13 mouse cellular contexts compared by ENCODE assay signal in the genomic region with DNA sequence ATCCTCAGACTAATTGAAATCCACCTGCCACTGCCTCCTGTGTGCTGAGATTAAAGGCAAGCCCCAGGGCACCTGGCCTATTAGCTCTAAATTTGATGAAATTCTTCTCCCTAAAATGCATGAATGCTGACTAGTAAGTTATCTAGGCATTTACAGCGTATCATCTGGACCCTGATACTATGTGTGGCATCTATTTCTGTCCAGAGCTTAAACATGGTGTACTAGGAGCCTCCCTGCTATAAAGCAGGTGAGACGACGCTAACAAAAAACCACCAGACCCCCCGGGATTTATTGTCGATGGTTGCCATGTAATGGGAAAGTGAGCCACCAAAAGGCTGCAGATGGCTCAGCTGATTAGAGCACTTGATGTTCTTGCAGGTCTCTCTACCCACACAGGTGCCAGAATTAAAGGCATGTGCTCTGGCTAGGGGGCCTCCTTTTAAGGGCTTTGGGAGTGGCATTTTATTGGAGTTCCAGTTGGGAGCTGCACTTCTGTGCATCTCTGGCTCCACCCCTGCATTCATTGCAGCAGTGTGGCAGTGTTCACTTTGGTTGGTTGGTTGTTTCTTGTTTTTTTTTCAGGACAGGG. TPM values are rescaled to one million over a fixed set of nuclear protein-coding genes. Genes with fewer than 3 reads are reported as not detected.
A peak's percentile ranks its signal among the peaks of the same experiment; 100 is the strongest.
DNase-seq lines count a peak whose midpoint lies in the region; ATAC-seq and TF ChIP-seq lines count a peak whose summit lies in the region.
"Had no signal": no experiment of that assay in that cellular context is flagged by ENCODE, and none has a peak within 500 bp of the region (broad histone marks: within the 10 kb centered on the region; RNA-seq: fewer than 3 reads in every experiment).

No protein-coding gene starts in this region.

- H3K36me3 ChIP-seq in forebrain, embryonic 14.5 days (ENCODE audit: control insufficient read depth, insufficient read depth, low read length): peaks cover 25% of the 10 kb centered on the region
- H3K36me3 ChIP-seq in forebrain, embryonic 10.5 days (replicated peaks): peaks cover 31% of the 10 kb centered on the region
- 0 out of 2 replicates have a peak, but pooled peaks cover 5% of the 10 kb centered on the region for H3K36me3 ChIP-seq in lung, postnatal 0 days (ENCODE audit: insufficient read depth, low read length)
- 0 out of 2 replicates have a peak, but pooled peaks cover 8% of the 10 kb centered on the region for H3K36me3 ChIP-seq in intestine, embryonic 15.5 days

- no peak for TF ChIP-seq CTCF in lung, postnatal 0 days (IDR thresholded peaks at IDR 0.05)

- 55% methylated on average over 5 of the region's 5 CpGs for WGBS in forebrain, embryonic 14.5 days
- WGBS in forebrain, embryonic 10.5 days: 66% methylated on average over 5 of the region's 5 CpGs
- WGBS in lung, postnatal 0 days: 70% methylated on average over 5 of the region's 5 CpGs
- WGBS in intestine, embryonic 15.5 days: 41% methylated on average over 5 of the region's 5 CpGs

- no peak for TF ChIP-seq EP300 in lung, postnatal 0 days (IDR thresholded peaks at IDR 0.05)

- no peaks in the 10 kb centered on the region for H3K9me3 ChIP-seq in forebrain, embryonic 14.5 days (replicated peaks; ENCODE audit: control insufficient read depth, low read length)
- no peaks in the 10 kb centered on the region for H3K9me3 ChIP-seq in forebrain, embryonic 10.5 days
- no peaks in the 10 kb centered on the region for H3K9me3 ChIP-seq in lung, postnatal 0 days (ENCODE audit: low read length)
- H3K9me3 ChIP-seq in intestine, embryonic 15.5 days: no peaks in the 10 kb centered on the region
- H3K9me3 ChIP-seq: heart, embryonic 15.5 days; hindbrain, embryonic 12.5 days; midbrain, embryonic 15.5 days; neural tube, embryonic 12.5 days had no signal

- peak; percentile 25 for ATAC-seq in forebrain, embryonic 14.5 days
- ATAC-seq in lung, postnatal 0 days: no peak
- peak; percentile 46 for ATAC-seq in intestine, embryonic 15.5 days

- no peak overlapping the region for H3K27ac ChIP-seq in forebrain, embryonic 14.5 days (ENCODE audit: low read depth, low read length)
- no peak overlapping the region for H3K27ac ChIP-seq in forebrain, embryonic 10.5 days
- H3K27ac ChIP-seq in lung, postnatal 0 days (ENCODE audit: low read length): no peak overlapping the region
- 0 out of 2 replicates have a peak overlapping the region, but pooled peaks have one; percentile 62 for H3K27ac ChIP-seq in intestine, embryonic 15.5 days
- H3K27ac ChIP-seq: heart, embryonic 15.5 days; hindbrain, embryonic 12.5 days; midbrain, embryonic 15.5 days; neural tube, embryonic 12.5 days had no signal

- H3K4me1 ChIP-seq in forebrain, embryonic 14.5 days (ENCODE audit: control insufficient read depth, insufficient read depth, low read length): no peaks in the 10 kb centered on the region
- H3K4me1 ChIP-seq in forebrain, embryonic 10.5 days: peaks cover 30% of the 10 kb centered on the region
- peaks cover 22% of the 10 kb centered on the region; the same call in 1 of the 2 replicates for H3K4me1 ChIP-seq in lung, postnatal 0 days (ENCODE audit: insufficient read depth, low read depth, low read length)
- peaks cover 25% of the 10 kb centered on the region for H3K4me1 ChIP-seq in intestine, embryonic 15.5 days (replicated peaks)
- H3K4me1 ChIP-seq: midbrain, embryonic 15.5 days had no signal

- no peak overlapping the region for H3K4me2 ChIP-seq in forebrain, embryonic 14.5 days (ENCODE audit: low read length)
- H3K4me2 ChIP-seq in lung, postnatal 0 days (replicated peaks; ENCODE audit: low read depth, low read length): no peak overlapping the region
- no peak overlapping the region; the same call in 1 of the 2 replicates for H3K4me2 ChIP-seq in intestine, embryonic 15.5 days (replicated peaks)
- H3K4me2 ChIP-seq: heart, embryonic 15.5 days; hindbrain, embryonic 12.5 days; midbrain, embryonic 15.5 days; neural tube, embryonic 12.5 days had no signal

- no peak overlapping the region for H3K4me3 ChIP-seq in forebrain, embryonic 14.5 days (ENCODE audit: low read depth, low read length)
- H3K4me3 ChIP-seq in forebrain, embryonic 10.5 days: no peak overlapping the region
- H3K4me3 ChIP-seq in lung, postnatal 0 days (ENCODE audit: low read depth, low read length): no peak overlapping the region
- H3K4me3 ChIP-seq in intestine, embryonic 15.5 days (replicated peaks): no peak overlapping the region
- H3K4me3 ChIP-seq: heart, embryonic 15.5 days; hindbrain, embryonic 12.5 days; midbrain, embryonic 15.5 days; neural tube, embryonic 12.5 days had no signal

- H3K27me3 ChIP-seq in forebrain, embryonic 14.5 days (replicated peaks; ENCODE audit: control insufficient read depth, insufficient read depth, low read length): no peaks in the 10 kb centered on the region
- H3K27me3 ChIP-seq in forebrain, embryonic 10.5 days (ENCODE audit: poor library complexity, severe bottlenecking): no peaks in the 10 kb centered on the region
- no peaks in the 10 kb centered on the region for H3K27me3 ChIP-seq in lung, postnatal 0 days (replicated peaks; ENCODE audit: insufficient read depth, low read length)
- H3K27me3 ChIP-seq in intestine, embryonic 15.5 days (replicated peaks): no peaks in the 10 kb centered on the region
- H3K27me3 ChIP-seq: heart, embryonic 15.5 days; hindbrain, embryonic 12.5 days; midbrain, embryonic 15.5 days; neural tube, embryonic 12.5 days had no signal

- DNase-seq in forebrain, embryonic 14.5 days (ENCODE audit: low spot score): no peak
- DNase-seq in forebrain, embryonic 10.5 days (ENCODE audit: extremely low spot score, low spot score): no peak
- peak; percentile 14 for DNase-seq in lung, postnatal 0 days (ENCODE audit: low spot score)
- no peak for DNase-seq in lung, postnatal 25 days (ENCODE audit: low spot score)
- peak; percentile 36 for DNase-seq in thymus, postnatal 14 days
- DNase-seq in kidney, postnatal 14 days: no peak
- no peak for DNase-seq in adrenal gland, adult 18-20 months (ENCODE audit: low spot score in 2 of 2)
- DNase-seq: cerebellum, adult 18-20 months had no signal

- H3K9ac ChIP-seq in forebrain, embryonic 14.5 days (ENCODE audit: low read length): no peak overlapping the region
- no peak overlapping the region for H3K9ac ChIP-seq in lung, postnatal 0 days (replicated peaks; ENCODE audit: low read depth)
- H3K9ac ChIP-seq in intestine, embryonic 15.5 days: no peak overlapping the region
- H3K9ac ChIP-seq: heart, embryonic 15.5 days; hindbrain, embryonic 12.5 days; midbrain, embryonic 15.5 days; neural tube, embryonic 12.5 days had no signal

RNA-seq across cellular contexts. Expression of a gene that starts 11.9 kb away (rescaled TPM):
- 16.4 and 21.8 TPM in 2 replicates for polyA plus RNA-seq in forebrain, embryonic 14.5 days (2014; fragmentation: Nextera tagmentation; extraction: Ambion mirVana)
- 42.1 and 44.3 TPM in 2 replicates for polyA plus RNA-seq in forebrain, embryonic 10.5 days (2016; fragmentation: Nextera tagmentation; extraction: Ambion mirVana)
- polyA plus RNA-seq in lung, postnatal 0 days (2015; fragmentation: Nextera tagmentation; extraction: Ambion mirVana): 9.9 and 10.1 TPM in 2 replicates
- 17.4 and 19.9 TPM in 2 replicates for polyA plus RNA-seq in intestine, embryonic 15.5 days (2015; fragmentation: Nextera tagmentation; extraction: Ambion mirVana)
- 10 to 100 TPM; 22.7 to 26.1 TPM for total RNA-seq in adrenal gland, adult 18-20 months (2021)

RNA-seq across cellular contexts. Expression of a gene that starts 15.3 kb away (rescaled TPM):
- 293 and 334 TPM in 2 replicates for polyA plus RNA-seq in forebrain, embryonic 14.5 days (2014; fragmentation: Nextera tagmentation; extraction: Ambion mirVana)
- polyA plus RNA-seq in forebrain, embryonic 10.5 days (2016; fragmentation: Nextera tagmentation; extraction: Ambion mirVana): 346 and 351 TPM in 2 replicates
- polyA plus RNA-seq in lung, postnatal 0 days (2015; fragmentation: Nextera tagmentation; extraction: Ambion mirVana): 170 and 185 TPM in 2 replicates
- 205 and 218 TPM in 2 replicates for polyA plus RNA-seq in intestine, embryonic 15.5 days (2015; fragmentation: Nextera tagmentation; extraction: Ambion mirVana)
- 100 to 1,000 TPM; 267 to 274 TPM for total RNA-seq in adrenal gland, adult 18-20 months (2021)

RNA-seq across cellular contexts. Expression of a gene that starts 52.6 kb away (rescaled TPM):
- polyA plus RNA-seq in forebrain, embryonic 14.5 days (2014; fragmentation: Nextera tagmentation; extraction: Ambion mirVana): 28.8 and 31.0 TPM in 2 replicates
- polyA plus RNA-seq in forebrain, embryonic 10.5 days (2016; fragmentation: Nextera tagmentation; extraction: Ambion mirVana): 20.1 and 21.7 TPM in 2 replicates
- 13.6 and 15.6 TPM in 2 replicates for polyA plus RNA-seq in lung, postnatal 0 days (2015; fragmentation: Nextera tagmentation; extraction: Ambion mirVana)
- 19.8 and 22.6 TPM in 2 replicates for polyA plus RNA-seq in intestine, embryonic 15.5 days (2015; fragmentation: Nextera tagmentation; extraction: Ambion mirVana)
- 10 to 100 TPM; 62.9 to 65.3 TPM for total RNA-seq in adrenal gland, adult 18-20 months (2021)

Comparison
In these comparisons a context has a peak if more than half of its experiments do, and no peak if none do; other contexts are left out.
1. DNase-seq: peak in lung, postnatal 0 days (single experiment) and thymus, postnatal 14 days (single experiment); none in forebrain, embryonic 14.5 days (single experiment), forebrain, embryonic 10.5 days (single experiment), lung, postnatal 25 days (single experiment), kidney, postnatal 14 days (single experiment) and adrenal gland, adult 18-20 months (0 of 2).